Mouse (Mus musculus) cerebellum, postnatal 14 days (tissue): ENCODE results near the gene Il1rap.

ENCODE experiments used
- DNase-seq, 2 experiments: peaks; one replicate each; pipeline ENCODE4 v3.0.0; 2021; ENCODE audit warnings: mixed read lengths in 2 of 2

The Il1rap gene

GRCm38 (mm10) chr16:26730941-26731340 is 149.4 kb downstream of the Il1rap start:
- DNase-seq: no peak

DNA sequence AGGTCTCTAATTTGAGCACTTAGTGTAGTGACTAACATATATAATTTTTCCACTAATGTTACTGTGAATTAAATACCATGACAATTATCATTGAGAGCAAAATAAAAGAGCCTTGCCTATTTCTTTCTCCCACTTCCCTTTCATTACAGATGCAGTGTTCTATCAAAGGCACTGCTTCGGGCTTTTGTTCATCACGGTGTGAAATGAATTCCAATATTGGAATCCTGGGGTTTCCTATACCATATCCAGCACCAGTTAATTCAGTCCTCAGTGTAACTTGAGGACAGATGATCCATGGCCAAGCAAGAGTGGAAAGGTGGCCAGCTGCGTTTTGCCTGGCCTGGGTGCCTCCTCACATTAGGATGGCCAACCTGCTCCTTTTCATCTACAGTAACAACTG is 151.1 kb downstream of the Il1rap start:
- DNase-seq: no peak

- DNase-seq: no peak
Observed at GRCm38 (mm10) chr16:26755381-26756155, 174.1 kb downstream of the Il1rap start.

DNA sequence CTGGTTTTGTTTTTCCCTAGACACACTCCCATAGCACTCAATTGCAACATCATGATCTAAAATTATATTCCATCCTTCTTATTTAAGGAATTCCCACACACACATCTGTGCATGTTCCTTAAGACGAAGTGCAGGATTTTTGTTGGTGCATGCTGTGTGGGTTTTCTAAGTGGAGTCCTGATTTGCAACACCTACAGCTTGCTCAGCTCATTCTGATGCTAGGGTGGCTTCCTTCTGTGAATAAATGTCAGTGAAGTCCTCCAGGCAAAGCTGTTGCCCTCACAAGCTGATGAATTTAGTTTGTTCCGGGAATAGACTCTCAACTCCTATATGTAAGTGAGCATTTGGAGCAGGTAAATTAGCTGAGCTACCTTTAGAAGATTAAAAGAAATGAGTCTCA is 194.5 kb downstream of the Il1rap start:
- no peak for DNase-seq

GRCm38 (mm10) chr16:26777132-26777531 is 195.6 kb downstream of the Il1rap start:
- no peak for DNase-seq
